11 mouse cellular contexts compared by ENCODE assay signal in the genomic region with DNA sequence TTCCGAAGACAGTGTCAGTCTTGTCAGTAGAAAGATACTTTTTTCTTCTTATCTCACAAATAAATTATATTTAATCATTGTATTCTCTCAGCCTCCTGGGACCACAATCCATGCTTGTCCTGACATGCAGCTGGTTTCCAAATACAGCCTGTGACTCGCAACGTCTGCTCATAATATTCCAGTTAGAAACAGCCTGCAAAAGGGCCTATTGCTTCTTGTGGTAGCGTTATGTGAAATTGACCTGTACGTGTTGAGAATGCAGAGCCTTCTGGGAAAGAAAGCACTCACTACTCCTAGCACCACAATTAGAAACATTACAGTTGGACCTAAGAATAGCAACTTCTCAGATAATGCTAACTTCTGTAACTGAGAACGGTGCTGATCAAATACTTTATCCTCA. TPM values are rescaled to one million over a fixed set of nuclear protein-coding genes. Genes with fewer than 3 reads are reported as not detected.
DNase-seq lines count a peak whose midpoint lies in the region; ATAC-seq and TF ChIP-seq lines count a peak whose summit lies in the region.
"Had no signal": no experiment of that assay in that cellular context is flagged by ENCODE, and none has a peak within 500 bp of the region (broad histone marks: within the 10 kb centered on the region; RNA-seq: fewer than 3 reads in every experiment).

No protein-coding gene starts in this region.

- DNase-seq in lung, adult 2 months: no peak
- no peak for DNase-seq in lung, postnatal 36 days
- DNase-seq in heart, embryonic 10.5 days (ENCODE audit: low spot score): no peak
- DNase-seq in heart, postnatal 4 days: peak; percentile 27
- no peak for DNase-seq in adrenal gland, adult 8-10 months
- DNase-seq: cerebellum, adult 11-12 months had no signal

- H3K4me1 ChIP-seq in lung, adult 2 months (ENCODE audit: control insufficient read depth, insufficient read depth, low read length): peaks cover 5% of the 10 kb centered on the region
- peaks cover 3% of the 10 kb centered on the region; the same call in 1 of the 2 replicates for H3K4me1 ChIP-seq in cortical plate, adult 2 months (ENCODE audit: control insufficient read depth, insufficient read depth, low read length)
- H3K4me1 ChIP-seq in heart, embryonic 10.5 days: peaks cover 17% of the 10 kb centered on the region
- H3K4me1 ChIP-seq in hindbrain, embryonic 13.5 days (replicated peaks): peaks cover 6% of the 10 kb centered on the region
- H3K4me1 ChIP-seq: stomach, embryonic 15.5 days had no signal

- 24% methylated on average over 6 of the region's 6 CpGs for WGBS in lung, adult 2 months
- WGBS in heart, embryonic 10.5 days: 38% methylated on average over 6 of the region's 6 CpGs
- 76% methylated on average over 6 of the region's 6 CpGs for WGBS in hindbrain, embryonic 13.5 days

- peak overlapping the region; percentile 29 for H3K4me3 ChIP-seq in lung, adult 2 months (replicated peaks; ENCODE audit: extremely low read depth, low read depth, low read length)
- H3K4me3 ChIP-seq in cortical plate, adult 2 months (ENCODE audit: insufficient read depth, low read length): no peak overlapping the region
- peak overlapping the region; percentile 57 for H3K4me3 ChIP-seq in heart, embryonic 10.5 days
- no peak overlapping the region for H3K4me3 ChIP-seq in hindbrain, embryonic 13.5 days
- H3K4me3 ChIP-seq: erythroblast, embryonic 14.5 days; stomach, embryonic 15.5 days had no signal

- no peaks in the 10 kb centered on the region for H3K27me3 ChIP-seq in heart, embryonic 10.5 days (ENCODE audit: insufficient read depth, poor library complexity, severe bottlenecking)
- H3K27me3 ChIP-seq in hindbrain, embryonic 13.5 days: no peaks in the 10 kb centered on the region
- H3K27me3 ChIP-seq: stomach, embryonic 15.5 days had no signal

- ATAC-seq in hindbrain, embryonic 13.5 days (ENCODE audit: low FRiP score): no peak

- H3K4me2 ChIP-seq in hindbrain, embryonic 13.5 days: no peak overlapping the region
- H3K4me2 ChIP-seq: liver, embryonic 11.5 days; stomach, embryonic 15.5 days had no signal

- H3K9ac ChIP-seq in hindbrain, embryonic 13.5 days: no peak overlapping the region
- H3K9ac ChIP-seq: stomach, embryonic 15.5 days had no signal

- H3K9me3 ChIP-seq in heart, embryonic 10.5 days: no peaks in the 10 kb centered on the region
- no peaks in the 10 kb centered on the region for H3K9me3 ChIP-seq in hindbrain, embryonic 13.5 days
- H3K9me3 ChIP-seq: stomach, embryonic 15.5 days had no signal

- peaks cover 7% of the 10 kb centered on the region; the same call in 1 of the 2 replicates for H3K36me3 ChIP-seq in heart, embryonic 10.5 days
- H3K36me3 ChIP-seq in hindbrain, embryonic 13.5 days: no peaks in the 10 kb centered on the region
- H3K36me3 ChIP-seq: stomach, embryonic 15.5 days had no signal

- no peak for TF ChIP-seq CTCF in lung, adult 2 months (IDR thresholded peaks at IDR 0.05; ENCODE audit: insufficient read depth, low read length)
- no peak for TF ChIP-seq CTCF in cortical plate, adult 2 months (IDR thresholded peaks at IDR 0.05; ENCODE audit: extremely low read depth, insufficient read depth, low read length)

- TF ChIP-seq POLR2A in lung, adult 2 months (IDR thresholded peaks at IDR 0.05; ENCODE audit: borderline replicate concordance, extremely low read depth, low read depth, low read length): no peak
- TF ChIP-seq POLR2A in cortical plate, adult 2 months (IDR thresholded peaks at IDR 0.05; ENCODE audit: extremely low read depth, insufficient read depth, low read length): no peak

- H3K27ac ChIP-seq in cortical plate, adult 2 months (ENCODE audit: insufficient read depth, low read length): peak overlapping the region; percentile 35; the same call in 1 of the 2 replicates
- H3K27ac ChIP-seq in heart, embryonic 10.5 days: peak overlapping the region; percentile 90
- H3K27ac ChIP-seq in hindbrain, embryonic 13.5 days: no peak overlapping the region
- H3K27ac ChIP-seq: stomach, embryonic 15.5 days had no signal

RNA-seq across cellular contexts. Expression of a gene that starts 52.8 kb away (rescaled TPM):
- polyA plus RNA-seq in lung, adult 2 months (2012; rRNA removed): 2.8 and 6.7 TPM in 2 replicates
- polyA plus RNA-seq in cortical plate, adult 2 months (2012; rRNA removed): 18.8 and 19.5 TPM in 2 replicates
- polyA plus RNA-seq in heart, embryonic 10.5 days (2016; fragmentation: Nextera tagmentation; extraction: Ambion mirVana): 37.5 and 64.0 TPM in 2 replicates
- 100 to 1,000 TPM; 179 to 189 TPM for total RNA-seq in heart, postnatal 4 days (2021)
- 28.7 and 29.1 TPM in 2 replicates for polyA plus RNA-seq in hindbrain, embryonic 13.5 days (2015; fragmentation: Nextera tagmentation; extraction: Ambion mirVana)
- total RNA-seq in adrenal gland, adult 8-10 months (2022): 10 to 100 TPM; 24.7 to 32.5 (median 26.4) TPM

Comparison
In these comparisons a context has a peak if more than half of its experiments do, and no peak if none do; other contexts are left out.
1. H3K4me3 ChIP-seq: peak in lung, adult 2 months (single experiment) and heart, embryonic 10.5 days (single experiment); none in cortical plate, adult 2 months (single experiment) and hindbrain, embryonic 13.5 days (single experiment).